Mouse (Mus musculus): Measurements from ENCODE around the gene Prkar1a.
"Not testable (repeated sequence)": the region's sequence is repeated elsewhere in the genome, so short reads cannot be mapped to it uniquely, and the experiment has no call there.

Prkar1a gene

DNA sequence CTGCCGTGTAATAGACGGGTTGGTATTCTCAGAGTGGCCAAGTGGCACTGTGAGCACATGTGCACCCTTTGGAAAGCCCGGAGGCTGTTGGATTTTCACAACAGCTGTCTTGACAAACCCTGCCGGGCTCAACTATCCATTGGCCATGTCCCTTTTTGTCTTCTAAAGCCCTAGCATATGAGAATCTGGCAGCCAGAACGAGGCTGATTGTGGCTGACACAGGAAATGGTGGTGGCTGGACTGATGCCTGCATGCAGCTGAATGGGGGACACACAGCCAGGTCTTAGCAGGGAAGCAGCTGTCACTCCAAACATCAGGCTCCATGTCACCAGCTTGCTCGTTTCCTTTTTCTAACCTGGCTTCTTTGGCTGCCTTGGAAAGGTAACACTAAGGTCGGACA lies 695 bp upstream of the Prkar1a start:
- no peak for DNase-seq (ENCODE audit: low spot score)

DNA sequence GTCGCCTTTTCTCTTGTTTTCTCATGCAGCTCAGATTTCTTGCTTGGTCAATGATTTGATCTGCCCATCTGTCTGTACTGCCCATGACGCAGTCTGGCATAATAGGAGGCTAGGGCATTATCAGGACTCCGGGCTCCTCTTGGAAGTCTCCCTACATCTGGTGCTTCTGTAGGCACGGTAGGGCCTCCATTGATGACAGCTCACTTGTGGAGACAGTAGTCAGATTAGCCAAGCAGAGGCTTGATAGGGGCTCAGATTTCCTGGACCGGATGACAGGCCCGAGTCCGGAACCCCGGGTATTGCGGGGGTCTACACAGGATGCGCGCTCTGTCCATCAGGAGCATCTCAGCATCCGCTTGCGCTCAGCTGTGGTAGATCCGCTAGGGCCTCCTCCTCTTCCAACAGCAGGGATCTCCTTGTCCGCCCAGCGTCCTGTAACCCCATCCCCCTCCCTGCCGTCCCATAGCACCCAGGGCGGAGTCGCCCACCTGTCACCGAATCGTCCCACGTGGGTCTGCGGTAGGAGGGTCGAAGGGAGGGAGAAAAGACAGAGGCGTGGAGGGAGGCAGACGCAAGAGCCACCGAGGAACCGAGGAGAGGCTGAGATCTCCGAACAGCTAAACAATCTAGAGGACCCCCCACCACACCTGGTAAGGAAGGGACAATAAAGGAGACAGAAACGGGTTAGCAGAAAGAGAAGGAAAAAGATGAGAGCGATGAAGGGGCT lies 933 bp downstream of the Prkar1a start:
- DNase-seq (ENCODE audit: low spot score), result peak; percentile 64

- DNase-seq (ENCODE audit: low spot score), result peak; percentile 90
Measured at GRCm38 (mm10) chr11:109650788-109651565, 1.8 kb downstream of the Prkar1a start.

DNA sequence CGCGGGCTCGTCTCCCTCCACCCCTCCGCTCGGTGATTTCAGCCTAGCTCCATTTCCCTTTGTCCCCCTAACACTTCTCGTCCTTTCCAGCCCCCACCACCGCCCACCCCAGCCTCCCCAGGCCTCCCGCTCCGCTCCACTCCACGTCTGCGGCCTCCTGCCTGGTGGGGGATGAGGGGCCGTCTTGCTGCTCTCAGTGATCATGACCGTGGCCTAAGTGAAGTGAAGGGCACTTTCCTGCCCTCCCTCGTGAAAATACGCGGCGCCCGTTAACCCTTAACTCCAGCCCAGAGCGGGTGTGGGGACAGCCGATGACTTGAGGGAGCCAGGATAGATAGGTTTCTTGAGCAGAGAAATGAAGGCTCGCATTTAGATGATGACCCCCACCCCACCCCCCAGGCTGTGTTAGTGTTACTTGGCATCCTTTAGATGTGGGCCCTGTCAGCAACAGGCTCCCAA lies 2.4 kb downstream of the Prkar1a start:
- peak; percentile 42 for DNase-seq (ENCODE audit: low spot score)

DNA sequence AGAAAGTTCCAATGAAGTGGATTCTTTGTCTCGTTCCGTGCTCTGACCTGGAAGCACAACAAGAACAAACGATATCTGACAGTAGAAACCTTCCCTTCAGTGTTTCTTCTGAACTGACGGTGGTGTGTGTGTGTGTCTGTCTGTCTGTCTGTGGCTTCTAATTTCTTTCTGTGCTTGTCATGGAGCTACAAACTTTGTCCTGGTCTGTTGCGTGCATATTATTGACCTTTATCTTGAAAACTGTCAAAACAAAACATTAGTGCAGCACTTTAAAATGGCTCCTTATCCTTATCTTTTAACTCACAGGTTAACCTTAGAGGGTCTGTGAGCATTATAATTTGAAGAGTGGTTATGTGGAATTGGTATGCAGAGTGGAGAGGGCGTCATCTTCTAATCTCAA lies 3.3 kb downstream of the Prkar1a start:
- no peak for DNase-seq (ENCODE audit: low spot score)

DNA sequence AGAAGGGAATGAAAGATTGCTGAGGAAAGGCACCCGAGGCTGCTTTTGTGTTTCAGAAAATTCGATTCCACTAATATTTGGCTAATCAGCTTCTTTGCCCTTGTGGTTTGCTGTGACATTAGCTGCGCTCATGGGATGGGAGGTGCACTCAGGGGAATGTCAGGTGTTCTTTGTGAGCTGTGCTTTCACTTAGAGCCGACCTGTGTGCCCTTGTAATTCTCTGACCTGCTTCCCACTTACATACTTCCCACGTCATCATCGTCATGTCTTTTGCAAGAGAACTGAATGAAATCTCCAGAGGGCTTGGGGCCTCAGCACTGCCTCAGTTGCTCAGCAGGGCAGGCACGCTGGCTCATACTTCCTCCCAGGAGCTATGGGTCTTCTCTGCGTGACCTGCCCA lies 4.0 kb downstream of the Prkar1a start:
- no peak for DNase-seq (ENCODE audit: low spot score)

DNA sequence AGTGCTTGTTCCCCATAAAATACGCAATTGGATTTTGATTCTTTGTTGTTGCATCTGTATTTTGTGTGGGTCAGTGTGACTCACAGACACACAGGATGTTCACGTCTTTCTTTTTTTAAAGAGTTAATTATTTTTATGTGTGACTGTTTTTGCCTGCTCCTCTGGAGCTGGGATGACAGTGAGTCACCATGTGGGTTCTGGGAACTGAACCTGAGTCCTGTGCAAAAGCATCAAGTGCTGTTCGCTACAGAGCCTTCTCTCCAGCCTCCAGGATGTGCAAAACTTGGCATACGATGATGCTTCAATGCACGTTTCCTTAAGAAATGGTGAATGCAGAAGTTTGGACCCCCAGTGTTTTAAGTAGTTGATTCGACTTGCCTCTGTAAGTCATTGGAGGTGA lies 5.4 kb downstream of the Prkar1a start:
- DNase-seq (ENCODE audit: low spot score), result no peak

DNA sequence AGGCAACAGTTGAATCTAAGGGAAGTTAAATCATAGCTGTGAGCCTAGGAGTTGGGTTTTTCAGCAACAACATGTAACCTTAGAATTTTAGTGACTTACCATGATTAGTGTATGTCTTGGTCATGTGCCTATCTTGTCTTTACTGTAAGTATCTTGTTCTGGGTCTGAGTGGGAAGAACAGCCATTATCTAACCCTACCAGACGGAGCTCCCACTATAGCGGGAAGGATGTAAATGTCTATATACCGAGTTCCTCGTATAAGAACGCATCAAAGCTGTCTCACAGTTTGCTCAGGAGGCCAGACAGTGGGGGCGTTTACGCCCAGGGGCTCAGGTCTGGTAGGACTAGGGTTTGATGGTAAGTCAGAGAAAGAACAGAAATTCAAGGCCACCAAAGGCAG lies 7.0 kb downstream of the Prkar1a start:
- DNase-seq (ENCODE audit: low spot score), result no peak

GRCm38 (mm10) chr11:109660526-109660925 lies 11.3 kb downstream of the Prkar1a start:
- not testable (repeated sequence) for DNase-seq (ENCODE audit: low spot score)

- DNase-seq (ENCODE audit: low spot score), result no peak
Measured at GRCm38 (mm10) chr11:109664293-109664692, 15.1 kb downstream of the Prkar1a start.

DNA sequence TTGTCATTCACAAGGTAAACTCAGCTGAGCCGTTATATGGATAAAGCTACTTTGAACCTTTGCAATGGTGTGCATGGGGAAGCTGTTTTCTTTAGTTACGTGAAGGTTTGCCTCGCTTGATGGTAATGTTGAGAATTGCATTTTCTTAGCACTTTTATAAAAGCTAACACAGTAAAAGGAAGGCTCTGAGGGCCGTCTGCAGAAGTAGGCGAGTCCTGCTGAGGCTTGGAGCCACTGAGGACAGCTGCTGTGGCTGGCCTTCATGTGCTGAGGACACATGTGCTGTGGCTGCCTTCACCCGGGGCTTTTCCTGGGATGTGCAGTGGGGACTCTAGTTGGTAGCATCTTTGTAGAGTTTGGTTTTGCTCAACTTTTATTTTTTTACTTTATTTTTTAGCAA lies 16.2 kb downstream of the Prkar1a start:
- DNase-seq (ENCODE audit: low spot score), result no peak

GRCm38 (mm10) chr11:109666411-109666810 lies 17.2 kb downstream of the Prkar1a start:
- no peak for DNase-seq (ENCODE audit: low spot score)

GRCm38 (mm10) chr11:109667371-109667770 lies 18.2 kb downstream of the Prkar1a start:
- peak; percentile 43 for DNase-seq (ENCODE audit: low spot score)

DNA sequence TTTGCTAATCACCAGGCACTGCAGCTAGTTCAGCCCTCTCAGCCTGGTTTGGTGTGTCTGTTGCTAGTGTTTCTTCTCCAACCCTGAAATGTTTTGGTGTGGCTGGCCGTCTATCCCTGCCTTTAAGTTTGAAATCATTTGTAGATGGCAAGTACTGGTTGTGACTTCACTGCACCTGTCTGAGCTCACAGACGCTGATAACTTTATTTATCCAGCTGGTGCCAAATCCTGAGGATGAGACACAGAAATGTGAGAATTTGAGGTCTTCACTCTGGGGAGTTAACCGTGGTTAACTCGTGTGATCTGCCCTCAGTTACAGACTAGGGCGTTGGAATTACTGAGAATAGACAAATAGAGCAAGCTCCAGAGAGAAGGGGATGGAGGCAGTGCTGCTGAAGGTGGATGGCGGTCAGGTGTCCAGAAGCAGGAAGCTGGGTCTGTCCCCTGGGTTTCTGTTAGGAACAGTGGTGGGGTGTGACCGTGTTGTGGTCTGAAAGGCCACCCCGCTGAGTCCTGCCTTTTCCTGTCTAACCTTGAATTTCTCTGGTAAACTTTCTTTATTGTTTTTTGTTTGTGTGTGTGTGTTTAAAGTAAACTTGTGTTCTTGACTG lies 19.0 kb downstream of the Prkar1a start:
- DNase-seq (ENCODE audit: low spot score), result no peak

DNA sequence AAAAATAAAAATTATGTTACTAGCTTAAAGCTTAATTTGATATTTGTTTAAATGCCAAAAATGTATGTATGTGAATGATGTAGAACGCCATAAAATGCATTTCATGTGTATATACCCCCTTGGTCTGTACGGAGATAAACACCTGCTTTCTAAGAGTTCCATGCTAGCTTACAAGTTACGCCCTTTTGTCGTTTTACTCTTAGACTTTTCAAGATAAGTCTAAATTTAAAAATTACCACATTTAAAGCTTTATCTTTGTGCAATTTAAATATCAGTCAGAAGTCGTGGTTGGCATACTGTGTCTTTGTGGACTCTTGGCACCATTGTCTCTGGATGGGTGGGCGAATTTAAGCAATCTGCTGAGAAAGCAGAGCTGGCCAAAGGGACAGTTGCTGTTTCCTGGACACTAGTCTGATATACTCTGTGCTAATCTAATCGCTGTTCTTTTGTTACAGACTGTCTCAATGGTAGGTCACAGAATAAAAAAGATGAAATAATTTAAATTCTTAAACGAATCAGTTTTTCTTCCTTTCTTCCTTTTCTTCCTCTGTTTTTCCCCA lies 20.0 kb downstream of the Prkar1a start:
- no peak for DNase-seq (ENCODE audit: low spot score)

DNA sequence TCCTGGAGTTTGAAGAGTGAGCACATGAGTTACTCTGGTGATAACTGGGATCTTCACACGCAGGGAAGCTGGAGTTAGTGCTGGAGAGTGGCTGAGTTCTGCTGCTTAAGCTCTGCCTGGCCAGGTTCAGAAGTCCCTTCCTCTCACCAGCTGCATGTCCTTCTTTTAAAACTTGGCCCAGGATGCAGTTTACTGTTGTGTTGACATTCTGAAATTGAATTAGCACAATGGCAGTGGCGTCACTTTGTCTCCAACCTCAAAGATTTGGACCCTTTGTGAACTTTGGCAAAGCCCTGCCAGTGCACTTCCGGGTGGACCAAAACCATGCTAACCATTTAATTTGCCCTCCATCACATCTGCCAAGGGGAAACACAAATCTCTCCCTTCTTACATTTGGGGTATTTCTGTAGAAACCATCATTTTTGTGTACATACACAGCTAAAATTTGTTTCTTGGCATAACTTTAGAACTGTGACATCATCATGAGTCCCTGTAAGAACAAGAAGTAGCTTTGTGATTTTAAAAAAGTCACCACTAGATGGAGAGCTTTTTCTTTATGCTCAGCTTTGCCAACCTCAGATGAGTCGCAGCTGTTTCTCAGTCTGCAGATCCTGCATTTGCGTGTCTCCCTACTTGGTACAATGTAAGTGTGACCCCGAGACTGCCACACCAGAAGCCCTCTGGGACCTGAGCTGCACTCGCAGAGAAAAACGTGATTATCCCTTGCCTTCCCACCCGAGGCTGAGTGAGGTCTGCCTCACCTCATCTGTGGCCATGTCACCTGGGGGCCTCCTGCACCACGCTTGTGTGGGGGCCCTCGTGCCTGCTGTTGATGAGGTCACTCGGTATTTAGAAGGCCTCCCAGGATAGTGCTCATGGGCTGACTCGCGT lies 21.1 kb downstream of the Prkar1a start:
- no peak for DNase-seq (ENCODE audit: low spot score)

DNA sequence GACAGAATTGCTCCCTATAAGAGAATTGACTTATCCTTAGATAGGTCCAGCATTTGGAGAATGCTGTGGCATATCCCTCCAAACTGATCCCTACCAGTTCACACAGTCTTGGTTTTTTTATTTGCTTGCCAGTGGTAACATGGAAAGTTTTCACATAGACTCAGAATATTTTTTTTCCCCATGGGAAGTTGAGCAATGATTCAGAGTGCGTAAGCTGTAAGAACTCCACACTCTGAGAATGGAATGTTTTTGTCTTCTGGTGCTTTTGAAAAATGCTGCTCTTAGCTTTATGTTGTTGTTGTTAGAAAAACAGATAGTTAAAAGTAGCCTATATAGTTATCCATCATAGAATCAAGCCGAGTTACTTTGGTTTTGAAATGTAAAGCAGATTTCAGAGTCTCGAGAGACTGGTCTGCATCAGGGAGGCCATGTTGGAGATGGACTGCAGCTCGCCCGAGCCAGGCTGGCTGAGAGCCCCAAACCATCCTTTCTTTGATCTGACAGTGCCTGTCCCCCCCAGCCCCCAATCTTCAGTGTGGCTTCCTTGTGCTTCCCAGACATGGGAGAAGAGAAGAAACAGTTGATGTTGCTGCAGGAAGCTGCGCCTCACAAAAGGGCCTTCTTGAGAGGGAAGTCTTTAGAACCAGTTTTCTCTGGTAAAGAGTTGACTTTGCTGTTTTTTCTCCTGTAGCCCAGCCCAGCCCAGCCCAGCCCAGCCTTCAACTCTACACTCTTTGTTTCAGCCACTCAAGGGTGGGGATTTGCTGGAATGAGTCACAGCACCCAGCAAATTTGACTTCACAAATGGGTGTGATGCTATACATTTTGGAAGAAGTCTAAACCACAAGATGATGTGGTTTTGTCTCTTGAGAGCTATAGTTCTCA lies 22.2 kb downstream of the Prkar1a start:
- DNase-seq (ENCODE audit: low spot score), result no peak

DNA sequence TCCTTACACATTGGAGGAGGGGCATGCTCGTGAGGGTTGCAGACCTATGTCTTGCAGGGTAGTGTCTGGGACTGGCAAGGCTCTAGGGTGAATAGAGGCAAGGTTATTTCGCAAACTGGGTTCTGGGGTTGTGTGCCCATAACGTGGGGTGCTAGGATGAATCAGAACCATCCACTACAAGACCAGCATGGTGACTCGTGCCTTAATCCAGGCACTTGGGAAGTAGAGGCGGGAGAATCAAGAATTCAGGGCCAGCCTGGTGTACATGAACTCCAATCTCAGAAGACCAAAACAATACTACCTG lies 22.8 kb downstream of the Prkar1a start:
- DNase-seq (ENCODE audit: low spot score), result no peak

- no peak for DNase-seq (ENCODE audit: low spot score)
Measured at GRCm38 (mm10) chr11:109672396-109672795, 23.2 kb downstream of the Prkar1a start.

- DNase-seq (ENCODE audit: low spot score), result no peak
Measured at GRCm38 (mm10) chr11:109672881-109673739, 23.9 kb downstream of the Prkar1a start.

Data from ovary, postnatal 36 days (tissue).